ENCODE assay signal across 12 mouse cellular contexts in genomic region chr9:89226071-89226470, GRCm38 (mm10). TPM values are rescaled to one million over a fixed set of nuclear protein-coding genes. Genes with fewer than 3 reads are reported as not detected.
A peak's percentile ranks its signal among the peaks of the same experiment; 100 is the strongest.
DNase-seq lines count a peak whose midpoint lies in the region; ATAC-seq lines count a peak whose summit lies in the region.
"Had no signal": no experiment of that assay in that cellular context is flagged by ENCODE, and none has a peak within 500 bp of the region (broad histone marks: within the 10 kb centered on the region; RNA-seq: fewer than 3 reads in every experiment).

No protein-coding gene starts in this region.

- no peaks in the 10 kb centered on the region for H3K36me3 ChIP-seq in forebrain, embryonic 14.5 days (ENCODE audit: control insufficient read depth, insufficient read depth, low read length)
- H3K36me3 ChIP-seq in forebrain, embryonic 15.5 days: no peaks in the 10 kb centered on the region
- H3K36me3 ChIP-seq: heart, embryonic 13.5 days had no signal

- H3K9ac ChIP-seq in forebrain, embryonic 14.5 days (ENCODE audit: low read length): no peak overlapping the region
- H3K9ac ChIP-seq in forebrain, embryonic 15.5 days (replicated peaks): no peak overlapping the region
- H3K9ac ChIP-seq: heart, embryonic 13.5 days had no signal

- peak; percentile 56 for DNase-seq in forebrain, embryonic 14.5 days (ENCODE audit: low spot score)
- DNase-seq in left cerebral cortex, adult 18-20 months (ENCODE audit: low spot score in 2 of 2): peak; percentile 47 to 53
- no peak for DNase-seq in left cerebral cortex, adult 11 months (ENCODE audit: low spot score)
- DNase-seq in NIH3T3 (ENCODE audit: low read depth): peak; percentile 36
- DNase-seq in adrenal gland, postnatal 14 days: no peak
- no peak for DNase-seq in thymus, postnatal 4 days
- DNase-seq: adrenal gland, postnatal 10 days had no signal

- no peak overlapping the region for H3K27ac ChIP-seq in forebrain, embryonic 14.5 days (ENCODE audit: low read depth, low read length)
- H3K27ac ChIP-seq in forebrain, embryonic 15.5 days (replicated peaks): no peak overlapping the region
- H3K27ac ChIP-seq: heart, embryonic 13.5 days; macrophage had no signal

- no peaks in the 10 kb centered on the region for H3K4me1 ChIP-seq in forebrain, embryonic 14.5 days (ENCODE audit: control insufficient read depth, insufficient read depth, low read length)
- no peaks in the 10 kb centered on the region for H3K4me1 ChIP-seq in forebrain, embryonic 15.5 days
- H3K4me1 ChIP-seq: heart, embryonic 13.5 days had no signal

- 62% methylated on average over 4 of the region's 4 CpGs for WGBS in forebrain, embryonic 14.5 days
- WGBS in forebrain, embryonic 15.5 days: 67% methylated on average over 4 of the region's 4 CpGs

- H3K9me3 ChIP-seq in forebrain, embryonic 14.5 days (replicated peaks; ENCODE audit: control insufficient read depth, low read length): no peaks in the 10 kb centered on the region
- no peaks in the 10 kb centered on the region for H3K9me3 ChIP-seq in forebrain, embryonic 15.5 days
- H3K9me3 ChIP-seq: heart, embryonic 13.5 days had no signal

- H3K4me2 ChIP-seq in forebrain, embryonic 14.5 days (ENCODE audit: low read length): no peak overlapping the region
- H3K4me2 ChIP-seq in forebrain, embryonic 15.5 days (replicated peaks): no peak overlapping the region
- H3K4me2 ChIP-seq: heart, embryonic 13.5 days had no signal

- H3K27me3 ChIP-seq in forebrain, embryonic 14.5 days (replicated peaks; ENCODE audit: control insufficient read depth, insufficient read depth, low read length): no peaks in the 10 kb centered on the region
- no peaks in the 10 kb centered on the region for H3K27me3 ChIP-seq in forebrain, embryonic 15.5 days
- H3K27me3 ChIP-seq: heart, embryonic 13.5 days had no signal

- no peak for ATAC-seq in forebrain, embryonic 14.5 days
- no peak; the same call in 1 of the 2 replicates for ATAC-seq in forebrain, embryonic 15.5 days (replicated peaks)
- ATAC-seq in megakaryocyte progenitor cell, adult 5-6 weeks (replicated peaks; ENCODE audit: poor library complexity): peak; percentile 54; the same call in 1 of the 2 replicates

- no peak overlapping the region for H3K4me3 ChIP-seq in forebrain, embryonic 14.5 days (ENCODE audit: low read depth, low read length)
- H3K4me3 ChIP-seq in forebrain, embryonic 15.5 days: no peak overlapping the region
- H3K4me3 ChIP-seq: heart, embryonic 13.5 days had no signal

RNA-seq across cellular contexts. Expression of gene Mthfs, which starts 15.6 kb away (rescaled TPM):
- polyA plus RNA-seq in forebrain, embryonic 14.5 days (2014; fragmentation: Nextera tagmentation; extraction: Ambion mirVana): 8.5 and 14.1 TPM in 2 replicates
- 10.9 and 11.6 TPM in 2 replicates for polyA plus RNA-seq in forebrain, embryonic 15.5 days (2015; fragmentation: Nextera tagmentation; extraction: Ambion mirVana)
- 10 to 100 TPM; 26.5 to 36.3 TPM for total RNA-seq in left cerebral cortex, adult 18-20 months (2021)
- 23.7 and 28.5 TPM in 2 replicates for total RNA-seq in megakaryocyte progenitor cell, adult 5-6 weeks (2015)
- total RNA-seq in megakaryocyte progenitor cell, adult 5-6 weeks (2017): 12.5 and 13.8 TPM in 2 replicates
- 36.1 and 39.8 TPM in 2 replicates for total RNA-seq in adrenal gland, postnatal 14 days (2021)

RNA-seq across cellular contexts. Expression of gene Gm29094, which starts 26.9 kb away (rescaled TPM):
- polyA plus RNA-seq in forebrain, embryonic 14.5 days (2014; fragmentation: Nextera tagmentation; extraction: Ambion mirVana): 0.38 TPM in 1 of 2 replicates, not detected in the other
- polyA plus RNA-seq in forebrain, embryonic 15.5 days (2015; fragmentation: Nextera tagmentation; extraction: Ambion mirVana): 0.36 and 0.65 TPM in 2 replicates
- total RNA-seq in left cerebral cortex, adult 18-20 months (2021): not detected
- 1.1 TPM in 1 of 2 replicates, not detected in the other for total RNA-seq in megakaryocyte progenitor cell, adult 5-6 weeks (2015)
- total RNA-seq in megakaryocyte progenitor cell, adult 5-6 weeks (2017): not detected in 2 replicates
- total RNA-seq in adrenal gland, postnatal 14 days (2021): not detected in 2 replicates
- total RNA-seq: adrenal gland, postnatal 10 days; layer of hippocampus, postnatal 10 days had no signal
- polyA plus RNA-seq: heart, embryonic 13.5 days had no signal

RNA-seq across cellular contexts. Expression of gene Bcl2a1b, which starts 27.1 kb away (rescaled TPM):
- polyA plus RNA-seq in forebrain, embryonic 14.5 days (2014; fragmentation: Nextera tagmentation; extraction: Ambion mirVana): 1.3 and 1.4 TPM in 2 replicates
- polyA plus RNA-seq in forebrain, embryonic 15.5 days (2015; fragmentation: Nextera tagmentation; extraction: Ambion mirVana): 0.47 and 1.3 TPM in 2 replicates
- 1 to 10 TPM; 1.3 to 2.0 TPM for total RNA-seq in left cerebral cortex, adult 18-20 months (2021)
- 0.90 TPM in 1 of 2 replicates, not detected in the other for total RNA-seq in megakaryocyte progenitor cell, adult 5-6 weeks (2015)
- total RNA-seq in megakaryocyte progenitor cell, adult 5-6 weeks (2017): 0.83 and 1.3 TPM in 2 replicates
- 0.56 and 5.0 TPM in 2 replicates for total RNA-seq in adrenal gland, postnatal 14 days (2021)

Comparison
In these comparisons a context has a peak if more than half of its experiments do, and no peak if none do; other contexts are left out.
1. DNase-seq: peak in forebrain, embryonic 14.5 days (single experiment), left cerebral cortex, adult 18-20 months (2 of 2) and NIH3T3 (single experiment); none in left cerebral cortex, adult 11 months (single experiment), adrenal gland, postnatal 14 days (single experiment) and thymus, postnatal 4 days (single experiment).